Mouse (Mus musculus) brain, embryonic 14.5 days (tissue): ENCODE measurements around the gene Idh2.

ENCODE experiments used
- CTCF ChIP-seq: fragments of 200-500 bp; IDR thresholded peaks from 2 replicates; pipeline ENCODE4 v1.5.1; 2012; ENCODE audit warnings: inconsistent platforms, mild to moderate bottlenecking, moderate library complexity, borderline replicate concordance; ENCODE audit not compliant: insufficient read depth, insufficient read length; ENCODE audit errors: extremely low read depth
- POLR2A ChIP-seq: fragments of 200-500 bp; IDR thresholded peaks from 2 replicates; pipeline ENCODE4 v1.6.1; 2012; ENCODE audit warnings: mild to moderate bottlenecking, inconsistent platforms, borderline replicate concordance; ENCODE audit not compliant: poor library complexity, insufficient read depth, insufficient read length, severe bottlenecking; ENCODE audit errors: extremely low read depth

- TF ChIP-seq POLR2A = no peak
- TF ChIP-seq CTCF = no peak
Observed at GRCm38 (mm10) chr7:80090191-80091003, 24.8 kb downstream of the Idh2 start.
